Mouse (Mus musculus) CH12.LX (cell line): ENCODE data around the gene Ablim1. TPM values are rescaled to one million over a fixed set of nuclear protein-coding genes. Genes with fewer than 3 reads are reported as not detected.

Source experiments
- DNase-seq: peaks from one replicate; pipeline ENCODE4 v3.0.0-alpha.2; 2013; ENCODE audit errors: extremely low read depth
- H3K27ac ChIP-seq: 2 replicates; pipeline ENCODE4 v1.5.1; 2012; ENCODE audit warnings: low read depth, mild to moderate bottlenecking, control low read depth, moderate library complexity; ENCODE audit not compliant: insufficient read depth
- H3K27me3 ChIP-seq: replicated peaks from 2 replicates; pipeline ENCODE3; 2012; ENCODE audit warnings: inconsistent platforms
- H3K36me3 ChIP-seq, 2 experiments: replicated peaks in 1 of 2; 2 replicates each; pipeline versions ENCODE3 to v1.6.1; 2012; ENCODE audit warnings: inconsistent platforms in 1 of 2, low read length in 1 of 2, mild to moderate bottlenecking in 1 of 2, mixed read lengths in 1 of 2, moderate library complexity in 1 of 2; ENCODE audit not compliant: control insufficient read depth in 1 of 2, insufficient read depth in 1 of 2
- H3K4me1 ChIP-seq, 2 experiments: 2 replicates each; pipeline ENCODE4 v1.6.1; 2012; ENCODE audit warnings: inconsistent platforms in 1 of 2, moderate library complexity in 1 of 2; ENCODE audit not compliant: insufficient read depth in 2 of 2, control insufficient read depth in 1 of 2
- H3K4me2 ChIP-seq: 2 replicates; pipeline ENCODE4 v1.6.1; 2012; ENCODE audit warnings: low read depth, mild to moderate bottlenecking, control low read depth; ENCODE audit not compliant: poor library complexity, insufficient read depth, severe bottlenecking
- H3K4me3 ChIP-seq, 3 experiments: fragments of 150-350 bp in 1 of 3; sonication (generic) in 1 of 3; replicated peaks in 1 of 3; 2 replicates each; pipeline versions ENCODE3 to v1.5.1; 2011 to 2012; ENCODE audit warnings: low read depth in 2 of 3, low read length in 2 of 3, mild to moderate bottlenecking in 2 of 3, moderate library complexity in 2 of 3, control low read depth in 1 of 3, improper control_type of control experiment in 1 of 3, inconsistent platforms in 1 of 3, mixed read lengths in 1 of 3; ENCODE audit not compliant: poor library complexity in 1 of 3
- H3K79me2 ChIP-seq: replicated peaks from 2 replicates; pipeline ENCODE4 v1.6.1; 2012; ENCODE audit warnings: mild to moderate bottlenecking, moderate library complexity; ENCODE audit not compliant: control insufficient read depth, poor library complexity, insufficient read depth, severe bottlenecking; ENCODE audit errors: extremely low read depth
- H3K9ac ChIP-seq: 2 replicates; pipeline ENCODE4 v1.6.1; 2012; ENCODE audit warnings: low read depth, mild to moderate bottlenecking, control low read depth, moderate library complexity; ENCODE audit not compliant: insufficient read depth
- H3K9me3 ChIP-seq: replicated peaks from 2 replicates; pipeline ENCODE3; 2012; ENCODE audit warnings: low read length, inconsistent platforms, mixed read lengths
- ETS1 ChIP-seq: conservative IDR thresholded peaks from 2 replicates; pipeline ENCODE4 v1.6.1; 2012; ENCODE audit warnings: low read depth, mild to moderate bottlenecking, inconsistent platforms, low read length, improper control_type of control experiment, moderate library complexity
- GABPA ChIP-seq: IDR thresholded peaks from 2 replicates; pipeline ENCODE4 v1.6.1; 2012; ENCODE audit warnings: low read depth, low read length, improper control_type of control experiment, inconsistent platforms; ENCODE audit not compliant: insufficient replicate concordance
- IRF4 ChIP-seq: IDR thresholded peaks from 2 replicates; pipeline ENCODE4 v1.6.1; 2014; ENCODE audit warnings: low read depth, mild to moderate bottlenecking, inconsistent platforms, low read length, improper control_type of control experiment
- JUN ChIP-seq: IDR thresholded peaks from 2 replicates; pipeline ENCODE4 v1.6.1; 2011; ENCODE audit warnings: low read depth, mild to moderate bottlenecking, low read length, improper control_type of control experiment, moderate library complexity; ENCODE audit not compliant: insufficient read depth
- JUND ChIP-seq: conservative IDR thresholded peaks from 2 replicates; pipeline ENCODE4 v1.6.1; 2011; ENCODE audit warnings: low read depth, low read length, improper control_type of control experiment
- MAZ ChIP-seq: IDR thresholded peaks from 2 replicates; pipeline ENCODE4 v1.6.1; 2012; ENCODE audit warnings: low read depth, mild to moderate bottlenecking, inconsistent platforms, low read length, improper control_type of control experiment, moderate library complexity
- MEF2A ChIP-seq: IDR thresholded peaks from 2 replicates; pipeline ENCODE4 v1.6.1; 2014; ENCODE audit warnings: low read depth, mild to moderate bottlenecking, inconsistent platforms, low read length, improper control_type of control experiment, borderline replicate concordance
- NELFE ChIP-seq: IDR thresholded peaks from 2 replicates; pipeline ENCODE4 v1.6.1; 2011; ENCODE audit warnings: low read depth, low read length, improper control_type of control experiment
- POLR2AphosphoS2 ChIP-seq: IDR thresholded peaks from 2 replicates; pipeline ENCODE4 v1.6.1; 2011; ENCODE audit warnings: low read depth, low read length, improper control_type of control experiment
- SIN3A ChIP-seq: IDR thresholded peaks from 2 replicates; pipeline ENCODE4 v1.6.1; 2012; ENCODE audit warnings: low read length, improper control_type of control experiment, inconsistent platforms
- SMC3 ChIP-seq: IDR thresholded peaks from 2 replicates; pipeline ENCODE4 v1.6.1; 2011; ENCODE audit warnings: low read depth, low read length, improper control_type of control experiment
- dilution Hi-C: fragments of 300-500 bp; cut with MboI; formaldehyde crosslinking; loops from 2 replicates; pipeline ENCODE4 v1.14.3; 2020; ENCODE audit warnings: low sequenced_read_pairs; ENCODE audit not compliant: extremely low pct_unique_long_range_greater_than_20kb, extremely low pct_ligation_motif_present
- in situ Hi-C: fragments of 300-500 bp; cut with MboI; formaldehyde crosslinking; loops from 3 replicates; pipeline ENCODE4 v1.14.3; 2019; ENCODE audit warnings: low sequenced_read_pairs, low pct_ligation_motif_present, low pct_unique_long_range_greater_than_20kb, mixed read lengths
- polyA plus RNA-seq: library from polyadenylated mRNA; unstranded; fragments of >175 nt; gene quantifications from 2 replicates; pipeline ENCODE4 v1.2.1, GENCODE M21; 2012; ENCODE audit warnings: low read depth; ENCODE audit not compliant: insufficient read length
- total RNA-seq, 2 experiments: library from RNA; depleted of rRNA; stranded (reverse); fragments of 300-350 nt in 1 of 2; fragments of >200 nt in 1 of 2; gene quantifications; 2 replicates each; pipeline ENCODE4 v1.2.3; 2012 to 2014

Gene Ablim1
- total and polyA plus RNA-seq, 3 experiments, result 0.85 to 2.4 (median 2.0) TPM

DNA sequence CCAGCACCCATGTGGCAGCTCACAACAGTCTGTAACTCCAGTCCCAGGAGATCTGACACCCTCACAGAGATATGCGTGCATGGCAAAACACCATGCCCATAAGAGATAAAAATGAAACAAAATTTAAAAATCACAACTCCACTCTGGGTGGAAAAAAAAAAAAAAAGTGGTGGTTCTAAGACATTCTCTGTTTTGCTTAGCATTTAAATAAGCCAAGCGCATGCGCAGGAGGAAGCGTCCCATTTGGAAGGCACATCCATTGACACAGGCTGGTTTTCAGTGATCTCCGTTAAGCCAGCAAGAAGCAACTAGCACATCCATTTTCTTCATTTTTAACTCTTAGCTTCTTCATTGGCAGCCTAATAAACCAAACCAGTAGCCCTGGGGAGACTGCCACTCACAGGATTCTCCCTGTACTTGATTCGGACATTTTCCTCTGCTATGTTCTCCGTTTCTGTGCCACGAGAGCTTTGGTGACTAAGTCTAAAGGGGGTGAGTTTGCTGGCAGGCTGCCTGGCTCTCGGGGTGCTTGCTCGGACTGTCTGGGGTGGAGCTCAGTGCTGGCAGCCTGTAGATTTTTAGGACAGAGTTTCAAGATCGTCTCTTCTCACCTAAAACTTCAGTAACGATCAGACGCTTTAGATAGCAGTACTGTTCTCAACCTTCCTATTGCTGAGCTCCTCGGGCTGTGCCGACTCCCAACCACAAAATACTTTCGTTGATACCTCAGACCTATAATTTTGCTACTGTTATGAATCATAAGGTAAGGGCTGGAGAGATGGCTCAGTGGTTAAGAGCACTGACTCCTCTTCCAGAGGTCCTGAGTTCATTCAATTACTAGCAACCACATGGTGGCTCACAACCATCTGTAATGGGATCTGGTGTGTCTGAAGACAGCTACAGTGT, 259.3 kb downstream of the Ablim1 start (continued):
- peak; percentile 74 for TF ChIP-seq JUN
- no peak for TF ChIP-seq NELFE
- TF ChIP-seq ETS1, result no peak
- peak; percentile 86 for TF ChIP-seq JUND
- peak; percentile 86 for TF ChIP-seq IRF4
- no peak for TF ChIP-seq GABPA
- TF ChIP-seq, all 38 proteins: peak for 9

DNA sequence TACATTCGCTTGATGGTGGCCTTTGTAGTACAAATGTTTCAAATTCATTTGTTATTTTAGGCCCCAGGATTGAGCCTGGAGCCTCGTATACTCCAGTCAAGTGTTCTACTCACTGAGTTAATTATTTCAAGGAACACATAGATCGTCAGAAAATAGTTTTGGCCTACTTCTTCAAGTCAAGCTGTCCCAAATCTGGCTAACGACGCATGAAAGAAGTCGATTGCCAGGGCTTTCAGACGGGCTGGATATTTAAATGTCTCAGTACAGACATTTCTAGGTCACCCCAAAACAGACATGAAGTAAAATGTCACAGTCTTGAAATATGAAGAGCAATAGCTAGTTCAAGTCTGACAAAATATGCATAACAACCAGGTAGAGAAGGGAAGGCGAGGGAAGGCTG, 261.8 kb downstream of the Ablim1 start:
- TF ChIP-seq MEF2A (no peak), JUND (no peak), MAZ (no peak), POLR2AphosphoS2 (no peak)
- DNase-seq, result no peak
- peaks cover 0 to 4% of the 10 kb centered on the region in 2 experiments for H3K36me3 ChIP-seq
- H3K27me3 ChIP-seq, result no peaks in the 10 kb centered on the region
- H3K4me2 ChIP-seq, result no peak overlapping the region
- no peak overlapping the region for H3K4me3 ChIP-seq
- H3K9me3 ChIP-seq, result peaks cover 5% of the 10 kb centered on the region
- H3K27ac ChIP-seq, result no peak overlapping the region
- no peaks in the 10 kb centered on the region for H3K79me2 ChIP-seq
- dilution Hi-C loops (no loop called here), in situ Hi-C loops (no loop called here)
- no peak overlapping the region for H3K9ac ChIP-seq
- peaks cover 0 to 2% of the 10 kb centered on the region in 2 experiments; a peak in 3 of 4 replicates for H3K4me1 ChIP-seq

DNA sequence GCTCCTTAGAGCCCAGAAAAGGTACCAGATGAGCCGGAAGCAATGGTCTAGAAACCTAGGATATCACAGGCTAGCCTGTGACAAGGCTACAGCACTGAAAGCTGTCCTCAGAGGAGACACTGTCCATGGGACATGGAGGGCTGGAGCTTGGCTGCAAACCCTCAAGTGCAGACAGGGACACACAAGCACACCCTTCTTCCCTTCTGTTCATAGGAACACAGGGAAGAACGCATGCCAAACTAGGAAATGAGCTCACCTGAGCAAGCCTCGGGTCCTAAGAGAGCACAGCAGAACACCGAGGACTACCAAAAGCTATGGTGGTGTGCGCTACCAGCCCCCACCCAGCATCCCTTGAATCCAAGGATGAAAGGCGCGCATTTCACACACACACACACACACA, 262.7 kb downstream of the Ablim1 start:
- Histone ChIP-seq H3K4me1 (peaks cover 0 to 2% of the 10 kb centered on the region in 2 experiments; a peak in 3 of 4 replicates), H3K9me3 (no peaks in the 10 kb centered on the region), H3K4me3 (no peak overlapping the region), H3K4me2 (no peak overlapping the region), H3K27ac (no peak overlapping the region), H3K27me3 (no peaks in the 10 kb centered on the region), H3K79me2 (no peaks in the 10 kb centered on the region), H3K9ac (no peak overlapping the region), H3K36me3 (no peaks in the 10 kb centered on the region)
- no peak for TF ChIP-seq SIN3A
- no peak for TF ChIP-seq IRF4
- no peak for TF ChIP-seq SMC3
- no peak for DNase-seq
- in situ Hi-C loops (no loop called here), dilution Hi-C loops (no loop called here)
